Mouse (Mus musculus) myocyte (in vitro differentiated cells): ENCODE measurements around the gene Acox1. TPM values are rescaled to one million over a fixed set of nuclear protein-coding genes. Genes with fewer than 3 reads are reported as not detected.

ENCODE experiments used
- H3K27me3 ChIP-seq: one replicate; pipeline ENCODE4 v1.6.1; 2011; ENCODE audit not compliant: control insufficient read depth, insufficient read depth, insufficient read length
- H3K36me3 ChIP-seq: one replicate; pipeline ENCODE4 v1.6.1; 2011; ENCODE audit not compliant: control insufficient read depth, insufficient read depth
- H3K4me2 ChIP-seq: one replicate; pipeline ENCODE4 v1.6.1; 2011; ENCODE audit warnings: low read depth, control low read depth
- H3K4me3 ChIP-seq: one replicate; pipeline ENCODE4 v1.5.1; 2011; ENCODE audit warnings: mild to moderate bottlenecking, control low read depth, moderate library complexity
- H3K79me2 ChIP-seq: one replicate; pipeline ENCODE4 v1.6.1; 2011; ENCODE audit not compliant: control insufficient read depth, insufficient read depth
- H3ac ChIP-seq: one replicate; pipeline ENCODE4 v1.6.1; 2011; ENCODE audit not compliant: control insufficient read depth, insufficient read length
- CEBPB ChIP-seq: IDR thresholded peaks from 2 replicates; pipeline ENCODE4 v1.6.1; 2011; ENCODE audit warnings: mild to moderate bottlenecking, moderate library complexity; ENCODE audit not compliant: poor library complexity, insufficient read depth, severe bottlenecking
- E2F4 ChIP-seq: IDR thresholded peaks from one replicate; pipeline ENCODE4 v1.6.1; 2011; ENCODE audit warnings: mild to moderate bottlenecking, control low read depth, moderate library complexity; ENCODE audit not compliant: insufficient read depth
- MAX ChIP-seq: IDR thresholded peaks from one replicate; pipeline ENCODE4 v1.6.1; 2011; ENCODE audit warnings: low read depth, mild to moderate bottlenecking, control low read depth
- MYOD1 ChIP-seq, 3 experiments: IDR thresholded peaks; one replicate each; pipeline ENCODE4 v1.6.1; 2011; ENCODE audit warnings: control low read depth in 2 of 3, low read depth in 2 of 3, mild to moderate bottlenecking in 2 of 3, moderate library complexity in 1 of 3; ENCODE audit not compliant: insufficient read length in 2 of 3, control insufficient read depth in 1 of 3
- MYOG ChIP-seq, 3 experiments: IDR thresholded peaks; one replicate each; pipeline ENCODE4 v1.6.1; 2011; ENCODE audit warnings: control low read depth in 2 of 3, low read depth in 2 of 3, mild to moderate bottlenecking in 2 of 3; ENCODE audit not compliant: insufficient read length in 2 of 3, control insufficient read depth in 1 of 3, insufficient read depth in 1 of 3
- POLR2A ChIP-seq: IDR thresholded peaks from one replicate; pipeline ENCODE4 v1.6.1; 2011; ENCODE audit warnings: low read depth, mild to moderate bottlenecking, control low read depth, moderate library complexity; ENCODE audit not compliant: insufficient read length
- POLR2AphosphoS2 ChIP-seq: IDR thresholded peaks from one replicate; pipeline ENCODE4 v1.6.1; 2011; ENCODE audit warnings: low read depth, control low read depth; ENCODE audit not compliant: insufficient read length
- REST ChIP-seq: IDR thresholded peaks from one replicate; pipeline ENCODE4 v1.6.1; 2011; ENCODE audit warnings: mild to moderate bottlenecking, control low read depth, moderate library complexity; ENCODE audit not compliant: insufficient read depth, insufficient read length
- SRF ChIP-seq: IDR thresholded peaks from one replicate; pipeline ENCODE4 v1.6.1; 2011; ENCODE audit warnings: low read depth; ENCODE audit not compliant: control insufficient read depth, insufficient read length
- TCF12 ChIP-seq: IDR thresholded peaks from one replicate; pipeline ENCODE4 v1.6.1; 2011; ENCODE audit warnings: mild to moderate bottlenecking, control low read depth; ENCODE audit not compliant: poor library complexity, insufficient read depth, severe bottlenecking
- TCF3 ChIP-seq: IDR thresholded peaks from one replicate; pipeline ENCODE4 v1.6.1; 2011; ENCODE audit warnings: low read depth, control low read depth; ENCODE audit not compliant: insufficient read length
- USF1 ChIP-seq: IDR thresholded peaks from one replicate; pipeline ENCODE4 v1.6.1; 2011; ENCODE audit warnings: low read depth, mild to moderate bottlenecking, control low read depth, moderate library complexity
- polyA plus RNA-seq: library from polyadenylated mRNA; unstranded; fragments of >200 nt; fragmentation: generic; extraction: Trizol; gene quantifications from one replicate; pipeline ENCODE4 v1.2.1, GENCODE M21; 2012; ENCODE audit warnings: missing spikeins

Gene Acox1
- polyA plus RNA-seq, 1 experiment, result 36.4 TPM

DNA sequence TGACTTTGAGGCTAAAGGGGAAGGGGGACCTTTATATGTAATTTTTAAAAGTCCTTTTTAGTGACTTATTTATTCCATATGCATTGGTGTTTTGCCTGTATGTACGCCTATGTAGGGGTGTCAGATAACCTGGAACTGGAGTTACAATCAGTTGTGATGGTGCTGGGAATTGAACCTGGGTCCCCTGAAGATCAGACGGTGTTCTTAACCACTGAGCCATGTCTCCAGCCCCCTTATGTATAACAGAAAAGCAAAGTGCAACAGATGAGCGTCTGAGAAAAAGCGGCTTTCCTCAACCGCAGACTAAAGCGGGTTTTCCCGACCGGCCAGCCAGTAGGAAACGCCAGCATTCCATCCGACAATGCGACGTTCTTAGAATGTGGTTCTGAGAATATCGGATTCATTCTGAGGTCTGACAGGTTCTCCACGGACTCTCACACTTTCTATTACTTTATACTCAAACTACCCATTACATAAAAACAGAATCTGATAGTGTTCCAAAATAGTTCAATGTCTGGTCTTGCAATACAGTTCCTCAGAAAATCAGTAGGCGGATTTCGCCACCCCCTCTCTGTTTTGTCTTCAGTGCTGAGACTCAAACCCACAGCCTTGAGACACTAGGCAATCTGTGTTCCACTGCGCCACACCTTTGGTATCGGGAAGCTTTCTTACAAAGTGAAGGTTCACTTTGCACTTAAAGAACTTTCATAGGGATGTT is 1.8 kb downstream of the Acox1 start:
- Histone ChIP-seq H3K36me3 (no peaks in the 10 kb centered on the region), H3ac (no peak overlapping the region), H3K79me2 (peaks cover 34% of the 10 kb centered on the region), H3K4me2 (peak overlapping the region; percentile 95), H3K4me3 (peak overlapping the region; percentile 93), H3K27me3 (no peaks in the 10 kb centered on the region)
- TF ChIP-seq TCF3 (no peak), MAX (no peak), E2F4 (no peak), MYOG (IDR thresholded peaks at IDR 0.05; ENCODE audit: control insufficient read depth in 1 of 3, insufficient read depth in 1 of 3, insufficient read length in 2 of 3, low read depth in 2 of 3) (no peak), TCF12 (no peak), POLR2A (no peak), MYOD1 (IDR thresholded peaks at IDR 0.05; ENCODE audit: control insufficient read depth in 1 of 3, insufficient read length in 2 of 3, low read depth in 2 of 3) (no peak), REST (no peak), SRF (no peak)

DNA sequence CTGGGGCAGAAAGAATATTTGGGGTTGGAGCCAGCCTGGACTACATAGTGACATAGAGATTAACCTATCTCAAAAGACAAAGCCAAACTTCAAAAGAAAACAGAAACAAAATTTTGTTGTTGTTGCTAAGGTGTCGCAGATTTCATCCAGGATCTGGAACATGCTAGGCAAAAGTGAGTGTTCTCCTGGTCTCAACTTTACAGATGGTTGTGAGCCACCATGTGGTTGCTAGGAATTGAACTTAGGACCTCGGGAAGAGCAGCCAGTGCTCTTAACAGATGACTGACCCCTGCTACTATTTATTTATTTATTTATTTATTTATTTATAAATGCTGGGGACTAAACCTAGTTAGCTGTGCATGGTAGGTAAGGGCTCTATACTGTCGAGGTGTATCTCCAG is 2.5 kb downstream of the Acox1 start:
- no peak overlapping the region for H3ac ChIP-seq
- H3K27me3 ChIP-seq, result no peaks in the 10 kb centered on the region
- peaks cover 34% of the 10 kb centered on the region for H3K79me2 ChIP-seq
- H3K4me2 ChIP-seq, result no peak overlapping the region
- no peak overlapping the region for H3K4me3 ChIP-seq
- H3K36me3 ChIP-seq, result peaks cover under 1% of the 10 kb centered on the region
- no peak for TF ChIP-seq REST

DNA sequence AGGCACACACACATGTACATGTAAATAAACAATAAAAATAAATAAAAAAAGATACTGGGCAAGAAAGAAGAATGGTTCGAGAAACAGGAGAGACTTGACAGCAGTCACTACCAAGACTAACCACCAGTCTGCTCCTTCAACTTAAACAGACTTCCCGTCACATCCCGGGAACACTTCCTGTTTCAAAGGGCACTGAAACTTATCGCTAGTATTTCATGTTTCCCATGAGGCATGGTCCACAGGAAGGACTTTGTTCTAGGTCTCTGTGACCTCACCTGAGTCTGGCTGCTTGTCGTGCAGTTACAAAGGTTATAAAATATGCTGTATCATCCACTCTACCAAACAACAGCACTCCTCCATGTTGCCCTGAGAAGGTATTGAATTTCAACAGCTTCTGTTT is 3.6 kb downstream of the Acox1 start:
- H3K4me3 ChIP-seq, result no peak overlapping the region
- H3ac ChIP-seq, result no peak overlapping the region
- peaks cover 30% of the 10 kb centered on the region for H3K79me2 ChIP-seq
- H3K27me3 ChIP-seq, result no peaks in the 10 kb centered on the region
- no peak overlapping the region for H3K4me2 ChIP-seq
- no peak for TF ChIP-seq E2F4
- TF ChIP-seq CEBPB, result no peak
- TF ChIP-seq MAX, result no peak
- no peak for TF ChIP-seq POLR2AphosphoS2
- no peak for TF ChIP-seq TCF12
- TF ChIP-seq POLR2A, result no peak
- no peak for TF ChIP-seq SRF
- TF ChIP-seq USF1, result no peak
- TF ChIP-seq MYOG (IDR thresholded peaks at IDR 0.05; ENCODE audit: control insufficient read depth in 1 of 3, insufficient read depth in 1 of 3, insufficient read length in 2 of 3, low read depth in 2 of 3), result no peak
- no peak for TF ChIP-seq TCF3
- TF ChIP-seq MYOD1 (IDR thresholded peaks at IDR 0.05; ENCODE audit: control insufficient read depth in 1 of 3, insufficient read length in 2 of 3, low read depth in 2 of 3), result no peak
- no peak for TF ChIP-seq REST
- peaks cover 4% of the 10 kb centered on the region for H3K36me3 ChIP-seq

DNA sequence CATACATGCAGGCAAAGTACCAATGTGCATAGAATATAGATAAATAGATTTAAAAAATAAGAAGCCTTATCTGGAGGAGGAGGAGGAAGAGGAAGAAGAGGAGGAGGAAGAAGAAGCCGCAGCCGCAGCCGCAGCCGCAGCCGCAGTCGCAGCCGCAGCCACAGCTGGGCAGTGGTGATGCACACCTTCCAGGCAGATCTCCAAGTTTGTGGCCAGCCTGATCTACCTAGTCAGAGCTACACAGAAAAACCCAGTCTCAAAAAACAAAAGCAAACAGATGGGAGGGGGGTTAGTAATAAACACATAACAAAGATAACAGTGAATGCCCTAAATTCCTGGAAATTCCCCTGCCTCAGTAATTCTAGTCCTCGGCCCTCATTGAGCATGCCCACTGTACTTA is 4.2 kb downstream of the Acox1 start:
- no peak overlapping the region for H3K4me2 ChIP-seq
- peaks cover 4% of the 10 kb centered on the region for H3K36me3 ChIP-seq
- peaks cover 30% of the 10 kb centered on the region for H3K79me2 ChIP-seq
- no peaks in the 10 kb centered on the region for H3K27me3 ChIP-seq
- no peak overlapping the region for H3K4me3 ChIP-seq
- TF ChIP-seq REST (no peak), CEBPB (no peak)
- H3ac ChIP-seq, result no peak overlapping the region

DNA sequence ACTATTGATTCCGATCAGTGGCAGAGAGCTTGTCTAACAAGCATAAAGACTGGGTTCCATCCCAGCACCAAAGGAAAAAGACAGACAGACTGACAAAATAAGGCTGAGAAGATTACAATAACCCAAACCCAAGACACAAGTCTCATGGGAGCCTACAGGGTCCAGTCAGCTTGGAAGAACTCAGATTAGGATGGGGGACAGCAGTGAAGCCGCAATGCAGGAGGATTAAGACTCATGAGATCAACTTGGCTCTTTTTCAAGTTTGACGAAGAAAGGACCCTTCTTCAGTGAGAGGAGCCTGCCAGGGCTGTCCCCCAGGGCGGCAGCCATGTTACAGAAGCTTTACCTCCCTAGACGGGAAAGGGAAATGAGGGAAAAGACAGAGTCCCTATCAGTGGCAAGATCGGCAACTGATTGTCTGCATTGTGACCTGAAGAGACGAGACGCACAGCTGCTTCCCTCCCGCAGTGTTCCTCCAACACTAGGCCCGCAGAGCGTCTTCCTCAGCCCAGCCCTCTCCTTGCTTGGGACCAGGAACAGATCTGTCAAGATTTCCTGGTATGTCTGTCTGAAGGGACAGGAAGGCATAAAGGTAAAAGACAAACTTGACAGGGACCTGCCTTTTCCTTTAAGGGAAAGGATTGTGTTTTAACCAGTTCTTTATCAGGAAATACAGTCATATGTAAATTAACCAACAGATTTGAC is 11.5 kb downstream of the Acox1 start:
- TF ChIP-seq POLR2A (no peak), TCF12 (no peak), CEBPB (no peak), MAX (no peak), TCF3 (no peak), REST (no peak), MYOG (IDR thresholded peaks at IDR 0.05; ENCODE audit: control insufficient read depth in 1 of 3, insufficient read depth in 1 of 3, insufficient read length in 2 of 3, low read depth in 2 of 3) (no peak), USF1 (no peak), MYOD1 (IDR thresholded peaks at IDR 0.05; ENCODE audit: control insufficient read depth in 1 of 3, insufficient read length in 2 of 3, low read depth in 2 of 3) (no peak), E2F4 (no peak), SRF (no peak), POLR2AphosphoS2 (no peak)

More for the DNA sequence above, 11.5 kb downstream of the Acox1 start:
- H3K27me3 ChIP-seq, result no peaks in the 10 kb centered on the region
- H3K36me3 ChIP-seq, result peaks cover 35% of the 10 kb centered on the region
- no peak overlapping the region for H3K4me3 ChIP-seq
- no peak overlapping the region for H3K4me2 ChIP-seq
- peaks cover 13% of the 10 kb centered on the region for H3K79me2 ChIP-seq
- H3ac ChIP-seq, result no peak overlapping the region
